Mouse (Mus musculus) left cerebral cortex, adult 18-20 months (tissue): Measurements from ENCODE around the gene Mrps27. TPM values are rescaled to one million over a fixed set of nuclear protein-coding genes. Genes with fewer than 3 reads are reported as not detected.

Experiments
- DNase-seq, 2 experiments: peaks; one replicate each; pipeline ENCODE4 v3.0.0; 2021 to 2022; ENCODE audit warnings: low spot score in 2 of 2, mixed read lengths in 1 of 2
- total RNA-seq, 2 experiments: library from RNA; stranded (reverse); gene quantifications; 2 replicates each; pipeline ENCODE4 v1.2.3; 2021

Gene Mrps27
- total RNA-seq, 2 experiments from 2014 or later = 28.3 to 29.5 TPM

DNA sequence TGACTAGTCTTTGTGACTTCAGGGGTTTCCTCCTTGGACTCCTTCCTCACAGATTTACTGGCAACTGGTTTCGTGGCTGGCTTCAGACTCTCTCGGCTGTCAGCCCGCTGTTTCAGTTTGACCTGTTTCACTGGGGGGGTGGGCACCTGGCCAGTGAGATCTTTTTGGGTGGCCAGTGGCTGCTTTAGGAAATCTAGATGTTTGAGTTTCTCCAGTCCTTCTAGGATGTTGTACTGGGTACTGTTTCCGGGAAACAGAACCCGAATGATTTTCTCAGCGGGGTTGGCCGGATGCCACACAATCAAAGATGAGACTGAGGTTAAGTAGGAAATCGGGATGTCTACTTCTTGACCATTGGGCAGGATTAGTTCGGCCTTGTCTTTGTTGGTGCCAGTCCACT lies 89.9 kb downstream of the Mrps27 start:
- DNase-seq = no peak

DNA sequence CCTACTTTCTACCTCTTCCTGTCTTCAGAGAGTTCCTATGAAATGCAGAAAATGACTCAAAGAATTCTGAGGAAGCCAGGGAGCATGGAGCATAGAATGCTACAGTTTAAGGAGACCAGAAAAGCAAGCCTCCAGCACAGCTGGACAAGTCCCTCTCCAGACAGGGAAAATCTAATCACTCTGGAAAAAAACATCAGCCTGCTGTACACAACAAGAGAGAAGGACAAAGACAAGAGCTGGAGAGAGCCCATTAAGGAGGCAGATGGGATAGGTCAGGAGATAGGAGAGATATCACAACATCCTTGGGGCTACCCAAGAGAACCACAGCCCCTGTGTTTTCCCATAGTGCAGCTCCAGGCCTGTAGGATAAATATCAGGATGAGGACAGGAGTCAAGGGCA lies 92.5 kb downstream of the Mrps27 start:
- no peak for DNase-seq

DNA sequence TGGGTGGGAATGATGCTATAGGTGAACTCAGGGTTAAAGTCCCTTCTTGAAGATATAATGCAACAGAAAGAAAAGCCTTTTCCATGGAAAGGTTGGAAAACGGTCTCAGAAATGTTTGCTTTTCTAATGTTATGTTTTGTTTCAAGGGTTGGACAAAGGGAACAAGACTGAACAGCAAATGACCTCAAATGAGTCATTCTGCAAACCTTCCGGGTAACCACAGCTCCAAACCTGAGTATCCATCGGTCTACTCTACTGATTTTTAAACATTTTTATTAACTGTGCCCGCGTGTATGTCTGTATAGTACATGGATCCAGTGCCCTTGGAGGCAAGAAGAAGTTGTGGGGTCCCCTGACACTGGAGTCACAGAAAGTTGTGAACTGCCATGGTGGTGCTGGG lies 94.8 kb downstream of the Mrps27 start:
- no peak for DNase-seq

DNA sequence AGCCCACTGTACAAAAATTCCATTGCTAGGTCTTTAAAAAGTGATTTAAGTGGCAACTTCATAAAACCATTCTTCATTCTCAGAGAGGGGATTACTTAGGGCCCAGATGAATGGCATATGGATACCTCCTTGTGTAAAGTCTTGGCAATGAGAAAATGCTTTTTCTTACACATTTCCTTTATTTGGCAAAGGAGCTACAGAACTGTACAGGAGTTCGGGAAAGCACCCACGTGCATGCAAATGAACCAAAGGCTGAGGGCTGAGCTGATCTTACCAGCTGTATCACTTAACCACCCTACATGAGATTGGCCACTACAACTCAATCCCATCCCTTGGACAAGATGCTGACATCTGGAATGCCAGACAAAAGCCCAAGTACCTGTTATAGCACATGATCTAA lies 95.6 kb downstream of the Mrps27 start:
- DNase-seq = no peak

DNA sequence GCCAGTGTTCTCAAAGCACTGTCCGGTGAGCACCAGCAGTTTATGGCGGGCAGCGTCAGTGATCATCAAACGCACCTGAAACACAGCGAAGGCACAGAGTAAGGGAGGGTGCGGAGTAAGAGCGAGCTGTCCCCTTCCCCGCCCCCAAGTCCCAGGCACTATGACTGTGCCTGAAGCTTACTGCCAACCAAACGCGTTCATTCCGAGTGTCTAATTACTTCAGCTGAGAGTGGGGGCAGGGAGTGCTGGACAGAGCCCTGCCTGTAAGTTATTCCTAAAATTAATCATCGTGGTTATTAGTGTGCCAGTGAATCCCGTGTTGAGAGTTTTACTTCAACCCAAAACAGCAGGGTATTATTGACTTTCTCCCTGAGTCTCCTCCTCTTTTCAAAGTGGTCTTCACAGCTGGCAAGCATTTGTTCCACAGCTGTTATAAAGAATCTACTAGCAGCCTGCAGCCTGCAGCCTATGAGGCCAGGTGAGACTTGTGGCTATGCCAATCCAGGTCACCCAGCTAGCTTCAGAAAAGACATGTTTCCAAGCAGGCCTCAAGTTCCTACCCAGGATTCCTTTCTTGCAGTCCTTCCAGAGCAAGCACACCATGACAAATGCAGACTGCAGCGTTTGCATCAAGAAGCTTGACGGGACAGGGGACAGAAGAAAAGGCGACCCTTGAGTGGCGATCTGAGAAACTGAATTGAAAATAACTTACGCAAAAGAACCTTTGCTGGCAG lies 97.3 kb downstream of the Mrps27 start:
- DNase-seq = peak in 1 of 2 experiments; percentile 2

DNA sequence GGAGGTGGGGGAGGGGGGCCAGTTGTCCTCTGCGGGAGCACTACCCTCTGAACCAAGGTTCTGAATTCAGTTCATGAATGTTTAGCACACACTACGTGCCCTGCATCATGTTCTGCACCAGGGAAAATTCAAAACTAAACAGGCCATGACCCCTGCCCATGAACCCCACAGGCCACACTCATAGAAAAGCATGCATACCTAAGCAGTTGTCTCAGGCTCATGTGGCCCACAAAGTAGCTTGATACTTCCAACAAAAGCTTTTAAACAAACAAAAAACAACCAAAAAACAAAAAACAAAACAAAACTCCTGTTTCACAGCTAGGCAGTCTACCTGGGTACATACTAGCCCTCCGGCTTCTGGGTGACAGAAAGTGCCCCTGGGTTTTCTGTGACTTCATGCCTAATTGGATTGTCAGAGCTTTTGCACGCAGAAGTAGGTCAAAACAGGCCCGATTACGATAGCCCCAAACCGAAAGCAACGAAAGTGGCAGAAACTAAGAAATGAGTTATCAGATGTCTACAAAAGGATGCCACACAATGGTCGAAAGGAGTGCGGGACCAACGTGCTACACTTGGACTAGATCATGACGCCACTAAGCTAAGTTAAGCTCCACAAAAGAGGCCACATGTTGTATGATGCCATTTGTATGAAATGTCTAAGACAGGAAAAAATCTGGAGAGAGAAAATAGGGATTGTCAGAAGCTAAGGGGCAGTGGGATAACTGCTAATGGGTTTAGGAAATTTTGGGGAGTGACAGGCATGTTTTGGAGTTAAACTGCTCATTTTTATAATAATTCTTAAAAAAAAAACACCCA lies 98.1 kb downstream of the Mrps27 start:
- peak in 1 of 2 experiments; percentile 2 for DNase-seq

DNA sequence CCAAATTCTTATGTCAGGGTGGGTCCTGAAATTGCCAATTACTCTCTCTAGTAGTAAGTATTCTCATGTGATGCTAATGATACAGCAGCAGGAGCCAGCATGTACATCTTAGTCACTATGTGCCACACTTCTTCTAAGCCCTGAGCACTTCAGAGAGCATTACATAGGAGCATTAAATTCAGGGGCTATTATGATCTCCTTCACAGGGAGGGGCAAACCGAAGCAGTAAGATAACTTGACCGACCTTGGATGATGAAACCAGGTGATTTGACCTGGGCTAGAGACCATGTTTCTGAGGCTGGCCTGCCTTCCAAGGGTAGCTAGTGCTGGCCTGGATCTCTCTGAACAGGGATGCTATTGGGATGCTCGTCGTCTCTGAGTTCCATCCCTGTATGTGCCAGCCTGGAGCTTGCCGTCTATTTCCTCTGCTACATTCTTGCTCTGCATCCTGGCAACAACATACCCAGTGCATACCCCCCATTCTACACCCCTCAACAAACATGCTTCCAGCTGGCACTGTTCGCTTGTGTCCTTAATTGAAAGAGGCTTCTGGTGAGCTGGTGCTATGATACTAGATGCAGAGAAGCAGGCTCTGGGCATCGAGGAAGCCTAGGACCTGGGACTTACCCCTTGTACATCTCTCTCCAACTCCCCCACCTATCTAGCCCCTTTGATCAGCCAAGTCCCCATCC lies 99.0 kb downstream of the Mrps27 start:
- DNase-seq = peak in 1 of 2 experiments; percentile 2

DNA sequence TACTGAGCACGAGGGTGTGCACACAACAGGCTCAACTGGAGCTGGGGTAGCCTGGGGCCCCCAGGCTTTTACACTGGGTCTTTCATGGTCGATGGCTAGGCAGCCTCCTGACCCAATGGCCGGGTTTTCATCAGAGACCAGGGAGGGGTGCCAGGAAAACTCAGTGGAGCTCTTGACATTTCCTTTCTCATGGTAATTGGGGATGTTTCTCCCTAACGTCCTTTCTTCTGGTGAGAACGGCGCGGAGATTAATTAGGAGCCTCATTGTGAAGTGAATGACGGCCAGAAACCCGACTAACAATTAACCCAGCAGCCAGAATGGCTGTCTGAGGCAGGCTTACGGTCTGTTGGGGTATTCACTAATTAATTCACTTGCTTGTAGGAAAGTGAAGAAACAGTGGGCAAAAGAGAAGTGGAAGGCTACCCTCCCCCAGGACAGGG lies 99.9 kb downstream of the Mrps27 start:
- DNase-seq = peak in 1 of 2 experiments; percentile 12

DNA sequence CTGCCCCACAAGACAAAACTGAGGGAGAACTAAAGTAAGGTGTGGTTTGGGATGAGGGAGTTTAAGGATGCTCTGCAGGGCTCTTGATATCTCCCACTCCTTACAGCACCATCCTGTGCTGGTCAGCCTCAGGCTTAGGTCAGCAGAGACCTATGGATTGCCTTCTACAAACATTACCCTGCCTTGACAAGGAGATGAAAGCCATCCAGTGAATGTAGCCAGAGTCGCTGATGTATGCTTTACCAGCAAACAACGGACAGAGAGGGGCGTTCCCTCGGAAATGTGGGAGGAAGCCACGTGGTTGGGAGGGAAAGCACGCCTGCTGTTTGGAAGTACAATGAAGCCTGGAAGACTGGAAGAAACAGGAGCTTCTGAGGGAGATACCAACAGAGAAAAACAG lies 100.3 kb downstream of the Mrps27 start:
- DNase-seq = peak in 1 of 2 experiments; percentile 16

DNA sequence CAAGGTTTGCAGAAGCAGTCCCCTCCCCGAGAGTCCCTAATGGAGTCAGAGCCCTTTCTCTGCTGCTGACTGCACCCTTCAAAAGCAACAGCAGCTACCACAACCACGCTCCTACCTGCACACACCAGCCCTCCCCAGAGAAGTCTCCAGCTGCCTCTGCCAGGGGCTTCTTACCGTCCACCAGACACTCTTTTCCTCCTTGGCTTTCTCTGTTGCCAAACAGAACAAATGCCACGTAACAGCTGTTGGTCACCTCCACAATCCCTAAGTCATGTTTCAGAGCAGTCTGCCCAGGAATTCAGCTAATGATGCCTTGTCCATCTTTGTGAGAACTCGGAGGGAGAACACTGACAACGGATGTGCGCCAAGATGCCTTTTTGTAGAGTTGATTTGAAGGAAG lies 102.4 kb downstream of the Mrps27 start:
- DNase-seq = peak in 1 of 2 experiments; percentile 2

DNA sequence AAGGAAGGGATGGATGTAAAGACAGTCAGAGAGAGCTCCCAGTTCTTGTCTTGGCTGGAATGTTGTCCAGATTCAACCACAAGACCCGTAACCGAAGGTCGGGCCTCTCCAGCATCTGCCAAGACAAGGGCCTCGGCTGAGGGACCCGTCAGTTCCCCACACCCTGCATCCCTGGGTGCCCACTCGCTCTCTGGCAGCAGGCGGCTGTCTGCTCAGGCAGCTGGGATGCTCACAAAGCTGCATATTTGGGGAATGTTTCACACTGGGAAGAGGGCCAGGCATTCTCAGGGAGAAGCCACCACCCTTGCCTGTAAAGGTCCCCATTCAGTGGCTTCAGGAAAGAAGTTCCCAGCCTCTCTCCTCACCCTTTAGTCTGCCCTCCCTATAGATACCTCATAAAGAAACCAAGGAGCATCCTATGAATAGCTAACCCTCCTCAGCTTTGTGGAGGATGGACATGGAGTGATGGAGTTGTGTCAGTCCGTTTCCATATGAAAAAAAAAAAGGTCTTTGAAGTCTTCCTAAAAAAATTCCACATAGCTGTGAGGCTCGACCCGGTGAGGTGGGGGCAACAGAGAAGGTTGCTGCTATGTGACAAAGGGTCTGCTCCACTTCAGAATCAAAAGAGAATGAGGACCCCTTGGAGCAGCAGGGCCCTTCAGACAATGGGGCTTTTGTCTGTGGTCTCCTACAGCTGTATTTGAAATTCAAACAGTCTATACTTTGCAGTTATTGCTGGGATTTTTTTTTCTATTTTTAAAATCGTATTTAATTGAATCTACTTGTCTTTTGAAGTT lies 103.0 kb downstream of the Mrps27 start:
- peak; percentile 64 to 73 for DNase-seq

DNA sequence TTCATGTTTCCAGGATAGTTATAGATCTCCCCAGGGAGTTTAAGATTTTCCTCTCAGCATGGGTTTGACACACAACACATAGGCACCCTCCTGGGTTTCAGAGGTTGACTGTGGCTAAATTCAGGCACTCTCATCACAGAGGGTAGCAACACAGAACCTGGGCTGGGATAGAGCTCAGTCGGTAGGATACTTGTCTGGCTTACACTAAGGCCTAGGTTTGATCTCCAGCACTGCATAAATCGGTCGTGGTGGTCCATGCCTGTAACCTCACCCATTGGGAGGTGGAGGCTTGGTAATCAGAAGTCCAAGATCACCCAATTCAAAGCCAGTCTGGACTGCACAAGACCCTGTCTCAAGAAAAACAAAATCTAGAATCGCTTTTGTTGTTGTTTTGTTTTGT lies 103.7 kb downstream of the Mrps27 start:
- DNase-seq = no peak

DNA sequence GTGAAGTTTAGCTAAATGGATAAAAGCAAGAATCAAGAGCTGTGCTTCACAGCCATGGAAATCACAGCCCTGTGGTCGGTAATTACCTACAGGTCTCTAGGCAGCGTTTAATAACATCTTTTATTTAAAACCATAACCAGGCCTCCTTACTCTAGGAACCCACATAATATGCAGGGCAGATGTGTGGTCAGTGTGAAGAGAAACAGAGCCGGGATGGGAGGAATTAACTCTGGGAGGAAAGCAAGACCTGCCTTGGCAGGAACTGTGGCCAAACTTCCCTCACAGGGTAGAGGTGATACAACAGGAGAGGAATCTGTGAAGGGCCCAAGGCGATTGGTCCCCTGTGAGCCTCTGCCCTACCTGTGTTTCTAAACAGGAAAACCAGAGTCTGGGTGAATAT lies 105.0 kb downstream of the Mrps27 start:
- DNase-seq = no peak

DNA sequence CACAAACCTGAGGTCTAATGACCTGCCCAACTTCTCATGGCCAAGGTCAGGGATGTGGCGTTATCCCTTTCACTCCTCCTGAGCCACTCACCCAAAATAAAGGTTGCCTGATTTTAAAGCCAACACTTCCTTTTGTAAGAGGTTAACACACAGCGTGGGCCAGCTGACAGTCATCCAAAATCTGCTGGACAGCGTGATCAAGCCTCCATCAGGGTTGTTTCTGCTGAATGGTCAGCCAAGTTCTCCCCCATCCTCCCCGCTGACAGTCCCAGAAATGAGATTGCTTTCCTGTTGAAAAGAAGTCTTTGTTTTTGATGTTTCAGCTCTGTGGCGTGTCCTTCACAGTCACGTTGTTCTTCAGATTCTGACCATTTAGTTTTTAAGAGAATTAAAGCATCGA lies 106.2 kb downstream of the Mrps27 start:
- no peak for DNase-seq

DNA sequence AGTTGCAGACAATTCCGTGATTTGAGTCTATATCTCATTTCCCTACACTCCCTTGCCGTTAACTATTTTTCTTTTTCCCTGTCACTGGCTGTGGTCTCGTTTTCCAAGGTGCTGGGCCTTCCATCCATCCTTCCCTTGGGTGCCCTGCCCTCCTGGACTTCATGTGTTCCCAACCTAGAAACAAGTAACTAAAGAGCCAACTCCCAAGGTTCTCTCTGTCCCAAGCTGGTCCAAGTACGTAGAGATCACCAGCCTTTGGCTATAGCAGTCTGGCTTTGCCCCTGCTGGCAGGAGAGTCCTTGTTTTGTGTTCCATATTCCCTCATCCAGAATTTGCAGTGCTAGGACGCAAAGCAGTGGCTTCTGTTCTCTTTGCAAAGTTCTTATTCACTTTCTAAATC lies 106.7 kb downstream of the Mrps27 start:
- no peak for DNase-seq

DNA sequence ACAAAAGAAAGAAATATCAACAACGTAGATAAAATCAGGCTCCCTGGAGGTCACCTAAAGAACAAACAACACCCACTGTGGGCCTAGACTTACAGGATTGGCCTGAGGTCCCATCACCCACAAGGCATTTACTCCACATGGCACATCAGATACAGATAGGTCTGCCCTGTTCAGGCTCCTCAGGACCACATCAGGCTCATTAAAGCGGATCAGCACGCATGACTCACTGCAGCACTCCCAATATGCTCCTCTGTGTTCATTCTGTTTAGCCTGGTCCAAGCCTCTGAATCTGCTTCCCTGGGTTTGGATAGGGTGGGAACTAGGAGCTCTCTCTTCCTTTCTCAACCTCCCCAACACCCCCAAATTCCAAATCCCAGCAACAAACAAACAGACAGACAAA lies 107.9 kb downstream of the Mrps27 start:
- DNase-seq = no peak

DNA sequence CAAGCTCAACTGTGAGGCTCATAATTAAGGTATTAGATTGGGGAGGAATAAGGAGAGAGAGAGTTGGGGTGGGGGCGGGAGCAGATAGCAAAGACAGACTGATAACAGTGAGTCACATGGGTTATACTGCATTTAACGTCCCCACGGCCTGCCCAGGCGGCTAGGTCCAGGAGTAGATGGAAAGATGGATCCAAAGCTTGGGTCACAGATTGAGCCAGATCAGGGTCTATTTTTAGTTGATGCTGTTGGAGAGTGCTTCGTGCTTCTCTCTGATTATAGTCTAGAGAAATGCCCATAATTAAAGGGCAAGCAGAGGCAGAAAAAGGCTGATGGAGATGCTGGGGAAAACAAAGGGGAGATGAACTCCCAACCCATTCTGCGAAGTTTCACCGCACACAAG lies 110.4 kb downstream of the Mrps27 start:
- DNase-seq = no peak

DNA sequence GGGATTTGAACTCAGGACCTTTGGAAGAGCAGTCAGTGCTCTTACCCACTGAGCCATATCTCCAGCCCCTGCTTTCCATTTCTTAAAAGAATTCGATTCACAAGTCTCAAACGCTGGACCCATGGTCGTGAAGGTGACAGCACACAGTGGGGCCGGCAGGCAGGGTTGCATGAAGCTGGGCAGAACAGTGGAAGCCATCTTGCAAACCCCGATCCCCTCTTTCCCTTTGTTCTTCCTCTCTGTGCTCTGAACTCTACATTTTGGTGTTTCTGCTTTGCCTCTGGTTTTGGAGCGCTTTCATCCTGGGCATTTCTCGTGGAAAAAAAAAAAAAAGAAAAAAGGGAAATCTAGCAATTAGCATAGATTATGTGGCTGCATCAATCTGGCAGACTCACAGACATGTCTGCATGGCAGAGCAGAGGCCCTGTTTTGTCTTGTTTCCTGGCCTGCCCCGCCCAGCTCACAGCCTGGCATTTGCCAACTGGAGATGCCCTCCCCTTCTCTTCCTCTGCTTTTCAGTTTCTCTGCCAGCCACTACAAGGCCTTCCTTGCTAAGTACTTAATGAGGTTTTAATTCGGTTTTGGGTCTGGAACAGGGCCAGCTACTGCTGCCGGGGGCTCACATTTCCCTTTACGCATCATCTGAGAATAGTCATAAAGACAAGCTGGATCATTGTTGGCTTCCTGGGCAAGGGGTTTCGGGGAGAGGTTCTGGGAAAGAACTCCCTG lies 114.2 kb downstream of the Mrps27 start:
- no peak for DNase-seq

DNA sequence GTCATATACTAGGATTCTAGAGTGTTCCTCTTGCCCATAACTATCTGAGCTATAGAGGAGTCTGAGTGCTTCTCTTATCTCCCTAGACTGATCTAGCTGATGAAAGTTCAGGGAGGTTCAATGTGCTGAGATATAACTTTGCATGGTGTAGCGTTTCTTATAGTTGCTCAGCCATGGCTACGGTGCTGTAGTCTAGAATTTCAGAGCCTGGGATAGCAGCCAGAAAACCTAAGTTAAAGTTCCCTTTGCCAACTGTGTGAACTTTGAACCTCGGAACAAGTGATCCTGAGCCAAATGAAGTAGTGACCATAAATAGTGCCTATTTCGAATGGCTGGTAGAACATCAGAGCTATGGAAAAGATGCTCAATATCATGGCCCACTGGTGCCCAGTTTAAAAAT lies 115.0 kb downstream of the Mrps27 start:
- no peak for DNase-seq

DNA sequence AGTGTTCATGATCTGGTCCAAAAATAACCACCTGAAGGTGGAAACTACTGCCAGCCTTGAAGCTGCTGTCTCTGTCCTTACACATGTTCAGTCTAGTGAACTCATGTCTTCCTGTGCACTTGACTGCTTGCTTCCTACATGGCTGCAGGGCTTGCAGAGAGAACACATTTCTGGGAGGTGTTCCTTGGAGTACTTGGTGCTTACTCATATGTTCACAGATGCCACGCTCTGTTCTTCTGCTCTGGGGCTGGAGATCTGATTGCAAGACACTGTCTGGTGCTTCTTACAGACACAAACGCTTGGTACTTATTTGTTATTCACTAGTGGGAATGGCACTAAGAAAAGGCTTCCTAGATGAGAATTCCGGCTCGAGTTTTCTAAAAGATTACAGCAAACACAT lies 117.3 kb downstream of the Mrps27 start:
- no peak for DNase-seq
